Mouse (Mus musculus) ES-E14 (cell line): ENCODE measurements around the gene Nanos1. TPM values are rescaled to one million over a fixed set of nuclear protein-coding genes. Genes with fewer than 3 reads are reported as not detected.
A peak's percentile ranks its signal among the peaks of the same experiment; 100 is the strongest.

Source experiments
- DNase-seq: peaks from one replicate; pipeline ENCODE4 v3.0.0-alpha.2; 2013; ENCODE audit warnings: low read depth, low spot score
- H3K27ac ChIP-seq: 2 replicates; pipeline ENCODE4 v1.5.1; 2012; ENCODE audit warnings: low read depth, mild to moderate bottlenecking, low read length, moderate library complexity, mixed read lengths; ENCODE audit not compliant: poor library complexity, insufficient read depth, severe bottlenecking
- H3K36me3 ChIP-seq: 2 replicates; pipeline ENCODE4 v1.6.1; 2012; ENCODE audit warnings: mild to moderate bottlenecking, low read length, moderate library complexity, mixed read lengths; ENCODE audit not compliant: control insufficient read depth, poor library complexity, insufficient read depth, severe bottlenecking
- H3K4me1 ChIP-seq, 2 experiments: fragments of 150-350 bp in 1 of 2; sonication (generic) in 1 of 2; 2 replicates each; pipeline ENCODE4 v1.6.1; 2012; ENCODE audit warnings: low read length in 2 of 2, mild to moderate bottlenecking in 1 of 2, mixed read lengths in 1 of 2; ENCODE audit not compliant: control insufficient read depth in 2 of 2, insufficient read depth in 2 of 2, poor library complexity in 1 of 2
- H3K4me3 ChIP-seq, 2 experiments: fragments of 150-350 bp in 1 of 2; sonication (generic) in 1 of 2; 2 replicates each; pipeline ENCODE4 v1.5.1; 2012; ENCODE audit warnings: low read length in 2 of 2, low read depth in 1 of 2, mild to moderate bottlenecking in 1 of 2, mixed read lengths in 1 of 2; ENCODE audit not compliant: insufficient read depth in 1 of 2, poor library complexity in 1 of 2, severe bottlenecking in 1 of 2
- H3K9ac ChIP-seq: 2 replicates; pipeline ENCODE4 v1.6.1; 2012; ENCODE audit warnings: low read depth, mild to moderate bottlenecking, low read length, mixed read lengths; ENCODE audit not compliant: poor library complexity, insufficient read depth, severe bottlenecking
- H3K9me3 ChIP-seq: fragments of 150-350 bp; sonication (generic); 2 replicates; pipeline ENCODE4 v1.6.1; 2012; ENCODE audit warnings: low read depth, mild to moderate bottlenecking, low read length; ENCODE audit not compliant: control insufficient read depth, insufficient read depth
- CHD2 ChIP-seq: IDR thresholded peaks from 2 replicates; pipeline ENCODE4 v1.6.1; 2014; ENCODE audit warnings: mild to moderate bottlenecking, low read depth, low read length, inconsistent platforms
- HCFC1 ChIP-seq: IDR thresholded peaks from 2 replicates; pipeline ENCODE4 v1.6.1; 2012; ENCODE audit warnings: low read length, inconsistent platforms, borderline replicate concordance; ENCODE audit not compliant: insufficient read depth
- MAFK ChIP-seq: IDR thresholded peaks from 2 replicates; pipeline ENCODE4 v1.6.1; 2014; ENCODE audit warnings: mild to moderate bottlenecking, low read depth, low read length, inconsistent platforms; ENCODE audit not compliant: insufficient read depth
- ZC3H11A ChIP-seq: IDR thresholded peaks from 2 replicates; pipeline ENCODE4 v1.6.1; 2012; ENCODE audit warnings: low read depth, mild to moderate bottlenecking, inconsistent platforms, low read length, borderline replicate concordance
- ZNF384 ChIP-seq: IDR thresholded peaks from 2 replicates; pipeline ENCODE4 v1.6.1; 2012; ENCODE audit warnings: low read depth, low read length, inconsistent platforms
- in situ Hi-C, 2 experiments: fragments of 600-800 bp; cut with MboI; formaldehyde crosslinking; loops; one replicate each; pipeline ENCODE4 v1.15.1; 2025; ENCODE audit warnings: low sequenced_read_pairs in 2 of 2, inconsistent platforms in 1 of 2; ENCODE audit not compliant: unreplicated experiment in 2 of 2
- total RNA-seq: library from RNA; depleted of rRNA; stranded (reverse); fragments of 300-350 nt; gene quantifications from 2 replicates; pipeline ENCODE4 v1.2.3, GENCODE M21; 2012

Gene Nanos1
- total RNA-seq, 1 experiment = 5.4 TPM

DNA sequence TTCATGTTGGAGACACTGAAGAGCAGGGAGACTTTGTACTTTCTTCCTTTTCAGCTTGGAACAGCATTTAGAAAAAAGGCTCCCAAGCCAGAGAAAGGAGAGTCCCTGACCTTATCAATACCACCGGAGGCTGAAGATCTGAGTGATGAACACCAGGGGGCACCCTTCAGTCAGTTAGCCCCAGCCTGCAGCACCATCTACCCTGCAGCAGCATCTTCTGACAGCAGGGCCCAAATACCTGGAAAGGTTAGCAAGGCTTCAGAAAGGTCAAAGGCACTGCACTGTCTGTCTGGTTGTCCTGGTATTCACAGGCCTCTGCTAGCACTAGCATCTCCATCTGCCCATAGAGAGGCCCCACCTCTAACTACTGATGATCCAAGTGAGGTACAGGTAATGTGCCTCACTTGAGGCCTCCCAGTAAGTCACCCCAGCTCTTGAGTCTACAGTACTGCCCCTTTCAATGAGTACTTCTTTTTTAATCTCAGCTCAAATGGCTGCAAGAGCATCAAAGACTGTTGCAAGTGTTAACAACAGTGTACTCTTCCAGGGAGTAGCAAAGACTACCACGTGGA lies 25.4 kb upstream of the Nanos1 start:
- Histone ChIP-seq H3K9me3 (no peaks in the 10 kb centered on the region), H3K9ac (no peak overlapping the region), H3K36me3 (no peaks in the 10 kb centered on the region), H3K4me3 (no peak overlapping the region), H3K4me1 (no peaks in the 10 kb centered on the region), H3K27ac (no peak overlapping the region)
- in situ Hi-C loops = no loop called here
- peak; percentile 48 for DNase-seq
- TF ChIP-seq CHD2 (no peak), ZC3H11A (peak; percentile 66; the same call in 1 of the 2 replicates), ZNF384 (no peak), MAFK (no peak), HCFC1 (no peak)

- H3K9ac ChIP-seq = no peak overlapping the region
- no peak for DNase-seq
- H3K4me1 ChIP-seq = no peaks in the 10 kb centered on the region
- H3K4me3 ChIP-seq = no peak overlapping the region
- in situ Hi-C loops = no loop called here
- no peak for TF ChIP-seq ZC3H11A
- TF ChIP-seq CHD2 = no peak
- no peak for TF ChIP-seq MAFK
- no peak for TF ChIP-seq ZNF384
- no peak for TF ChIP-seq HCFC1
- no peak overlapping the region for H3K27ac ChIP-seq
- H3K9me3 ChIP-seq = no peaks in the 10 kb centered on the region
- H3K36me3 ChIP-seq = no peaks in the 10 kb centered on the region
Observed at GRCm38 (mm10) chr19:60731299-60731698, 24.5 kb upstream of the Nanos1 start.

GRCm38 (mm10) chr19:60731966-60732365 lies 23.8 kb upstream of the Nanos1 start:
- in situ Hi-C loops = no loop called here
- no peaks in the 10 kb centered on the region for H3K4me1 ChIP-seq
- no peak overlapping the region for H3K4me3 ChIP-seq
- H3K27ac ChIP-seq = no peak overlapping the region
- H3K9me3 ChIP-seq = no peaks in the 10 kb centered on the region
- TF ChIP-seq ZNF384 = no peak
- no peak for TF ChIP-seq MAFK
- no peak for TF ChIP-seq HCFC1
- no peak for TF ChIP-seq CHD2
- TF ChIP-seq ZC3H11A = no peak
- no peak for DNase-seq
- no peak overlapping the region for H3K9ac ChIP-seq
- no peaks in the 10 kb centered on the region for H3K36me3 ChIP-seq

- Histone ChIP-seq H3K27ac (no peak overlapping the region), H3K36me3 (no peaks in the 10 kb centered on the region), H3K9ac (no peak overlapping the region), H3K4me1 (no peaks in the 10 kb centered on the region), H3K9me3 (no peaks in the 10 kb centered on the region), H3K4me3 (no peak overlapping the region)
- in situ Hi-C loops = no loop called here
- DNase-seq = no peak
- TF ChIP-seq HCFC1 (no peak), MAFK (no peak), CHD2 (no peak), ZNF384 (no peak), ZC3H11A (no peak)
Observed at GRCm38 (mm10) chr19:60740560-60740959, 15.2 kb upstream of the Nanos1 start.
